Mouse (Mus musculus) heart, embryonic 11.5 days (tissue): ENCODE results near the gene Msi2. TPM values are rescaled to one million over a fixed set of nuclear protein-coding genes. Genes with fewer than 3 reads are reported as not detected.

Experiments used
- ATAC-seq: fragments of 200-750 bp; cut with Nextera tagmentation; replicated peaks from 2 replicates; pipeline ENCODE4 v1.8.0; 2017; ENCODE audit warnings: moderate library complexity; ENCODE audit not compliant: insufficient number of reproducible peaks, low FRiP score, low TSS enrichment
- H3K27ac ChIP-seq: fragments of 300-500 bp; sonication (generic); 2 replicates; pipeline ENCODE4 v1.5.1; 2014; ENCODE audit warnings: mild to moderate bottlenecking, low read depth, low read length
- H3K27me3 ChIP-seq: fragments of 300-500 bp; sonication (generic); 2 replicates; pipeline ENCODE4 v1.6.1; 2014; ENCODE audit warnings: mild to moderate bottlenecking, low read length, mixed read lengths; ENCODE audit not compliant: control insufficient read depth, insufficient read depth
- H3K36me3 ChIP-seq: fragments of 300-500 bp; sonication (generic); 2 replicates; pipeline ENCODE4 v1.6.1; 2014; ENCODE audit warnings: mild to moderate bottlenecking, low read length, moderate library complexity, mixed read lengths; ENCODE audit not compliant: control insufficient read depth, insufficient read depth
- H3K4me1 ChIP-seq: fragments of 300-500 bp; sonication (generic); 2 replicates; pipeline ENCODE4 v1.6.1; 2014; ENCODE audit warnings: low read length; ENCODE audit not compliant: control insufficient read depth, insufficient read depth
- H3K4me2 ChIP-seq: fragments of 300-500 bp; sonication (generic); 2 replicates; pipeline ENCODE4 v1.6.1; 2014; ENCODE audit warnings: mild to moderate bottlenecking, moderate library complexity
- H3K4me3 ChIP-seq: fragments of 300-500 bp; sonication (generic); 2 replicates; pipeline ENCODE4 v1.5.1; 2014; ENCODE audit warnings: low read depth, low read length
- H3K9ac ChIP-seq: fragments of 300-500 bp; sonication (generic); 2 replicates; pipeline ENCODE4 v1.6.1; 2014; ENCODE audit warnings: mild to moderate bottlenecking, low read depth, low read length, moderate library complexity
- H3K9me3 ChIP-seq: fragments of 300-500 bp; sonication (generic); replicated peaks from 2 replicates; pipeline ENCODE4 v1.6.1; 2016; ENCODE audit warnings: low read length; ENCODE audit not compliant: control insufficient read depth
- WGBS: fragments of 180-500 bp; shearing (Covaris S2); extraction: QIAGEN DNeasy Blood & Tissue Kit; methylation state at CpG from one replicate; pipeline ENCODE4 v1.1.7; 2014; ENCODE audit not compliant: insufficient replicate concordance; 5-methylcytosine and 5-hydroxymethylcytosine counted together
- polyA plus RNA-seq: library from polyadenylated mRNA; unstranded; fragments of >200 nt; fragmentation: Nextera tagmentation; extraction: Ambion mirVana; gene quantifications from 2 replicates; pipeline ENCODE4 v1.2.1, GENCODE M21; 2014

Msi2 gene
- polyA plus RNA-seq, 1 experiment from 2014 or later: 18.4 TPM

DNA sequence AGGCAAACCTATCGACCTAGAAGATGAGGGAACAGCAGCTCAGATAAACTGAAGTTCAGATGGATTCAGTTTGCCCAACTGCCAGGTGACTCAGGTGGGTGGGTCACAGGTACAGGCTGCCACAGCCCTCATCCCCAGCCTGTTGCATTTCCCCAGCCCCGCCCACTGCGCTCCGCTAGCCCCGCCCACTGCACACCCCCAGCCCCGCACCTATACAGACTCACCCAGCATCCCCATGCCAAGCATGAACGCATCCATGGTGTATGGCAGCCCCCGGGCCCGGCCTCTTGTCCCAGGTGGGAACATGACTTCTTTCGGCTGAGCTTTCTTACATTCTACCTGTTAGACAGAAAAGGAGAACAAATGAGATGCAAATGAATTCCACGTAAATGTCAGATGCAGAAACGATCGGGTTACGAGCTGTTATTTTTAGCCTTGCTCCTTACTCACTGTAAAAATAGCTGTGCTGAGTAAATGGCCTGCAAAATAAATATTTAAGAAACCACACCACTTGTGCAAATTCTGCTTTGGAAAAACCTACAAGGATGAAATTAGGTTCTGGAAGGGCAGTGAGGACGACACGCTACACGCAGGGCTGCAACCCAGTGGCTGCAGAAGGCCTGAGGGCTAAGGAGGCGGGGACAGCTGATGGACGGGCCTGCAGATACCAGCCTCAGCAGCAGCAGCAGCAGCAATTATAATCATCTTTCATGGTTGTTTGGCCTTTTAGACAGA is 323.8 kb downstream of the Msi2 start:
- WGBS: 57% methylated on average over 19 of the region's 19 CpGs
- Histone ChIP-seq H3K4me1 (peaks cover 21% of the 10 kb centered on the region), H3K9ac (no peak overlapping the region), H3K27ac (peak overlapping the region; percentile 43), H3K4me2 (0 out of 2 replicates have a peak overlapping the region, but pooled peaks have one; percentile 5), H3K4me3 (no peak overlapping the region), H3K9me3 (no peaks in the 10 kb centered on the region), H3K36me3 (no peaks in the 10 kb centered on the region), H3K27me3 (no peaks in the 10 kb centered on the region)
- no peak; the same call in 1 of the 2 replicates for ATAC-seq

DNA sequence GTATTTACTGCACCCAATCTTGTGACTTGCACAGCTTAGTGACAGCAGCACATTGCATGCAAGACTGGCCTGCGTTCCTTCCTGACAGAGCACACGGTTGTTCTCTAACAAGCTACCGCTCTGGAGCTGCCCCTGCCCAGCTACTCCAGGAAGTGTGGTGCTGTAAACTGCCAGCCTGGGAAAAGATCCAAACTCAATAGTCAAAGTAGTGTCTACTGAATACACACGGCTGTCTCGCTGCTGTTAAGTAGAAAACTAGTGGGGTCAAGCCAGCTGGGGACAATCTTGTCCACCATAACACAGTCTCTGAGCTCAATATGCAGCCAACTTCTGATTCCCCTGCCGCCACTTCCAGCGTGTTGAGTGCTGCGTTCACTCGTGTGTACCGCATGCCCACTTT is 325.6 kb downstream of the Msi2 start:
- no peak overlapping the region for H3K4me2 ChIP-seq
- H3K27ac ChIP-seq: no peak overlapping the region
- H3K9me3 ChIP-seq: no peaks in the 10 kb centered on the region
- no peak overlapping the region for H3K4me3 ChIP-seq
- H3K36me3 ChIP-seq: no peaks in the 10 kb centered on the region
- no peaks in the 10 kb centered on the region for H3K27me3 ChIP-seq
- H3K9ac ChIP-seq: no peak overlapping the region
- H3K4me1 ChIP-seq: peaks cover 16% of the 10 kb centered on the region
- WGBS: 90% methylated on average over 10 of the region's 10 CpGs
- no peak for ATAC-seq

DNA sequence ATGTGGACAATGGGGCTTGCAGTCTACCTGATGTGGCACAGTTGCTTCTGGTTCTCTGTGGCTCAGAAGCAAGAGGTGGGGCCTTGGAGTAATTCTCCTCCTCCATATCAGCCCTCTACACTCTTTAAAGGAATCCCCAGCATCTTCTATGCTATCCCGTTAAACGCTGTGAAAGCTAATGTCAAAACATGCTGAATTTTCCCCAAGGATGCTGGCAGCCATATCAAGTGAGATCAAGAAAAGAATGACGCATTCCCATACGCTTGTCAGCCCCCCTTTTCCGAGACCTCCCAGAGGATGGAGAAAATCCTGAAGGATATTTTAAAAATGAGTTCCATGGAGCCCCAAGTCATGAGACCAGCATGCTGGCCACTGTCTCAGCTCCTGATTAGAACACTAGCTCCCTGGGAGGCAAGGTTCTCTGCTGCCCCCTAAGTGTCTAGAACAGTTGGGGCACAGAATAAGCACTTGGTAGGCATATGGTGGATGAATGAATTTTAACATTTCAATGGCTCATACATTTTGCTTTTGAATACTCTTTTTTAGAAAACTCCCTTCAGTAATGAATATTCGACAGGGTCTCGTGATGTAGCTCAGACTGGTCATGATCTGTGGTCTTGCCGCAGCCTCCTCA is 327.0 kb downstream of the Msi2 start:
- no peaks in the 10 kb centered on the region for H3K36me3 ChIP-seq
- WGBS: 88% methylated on average over 8 of the region's 8 CpGs
- H3K4me3 ChIP-seq: no peak overlapping the region
- no peak overlapping the region for H3K4me2 ChIP-seq
- H3K27ac ChIP-seq: no peak overlapping the region
- H3K27me3 ChIP-seq: no peaks in the 10 kb centered on the region
- H3K9me3 ChIP-seq: no peaks in the 10 kb centered on the region
- H3K4me1 ChIP-seq: peaks cover 11% of the 10 kb centered on the region
- H3K9ac ChIP-seq: no peak overlapping the region
- ATAC-seq: no peak

DNA sequence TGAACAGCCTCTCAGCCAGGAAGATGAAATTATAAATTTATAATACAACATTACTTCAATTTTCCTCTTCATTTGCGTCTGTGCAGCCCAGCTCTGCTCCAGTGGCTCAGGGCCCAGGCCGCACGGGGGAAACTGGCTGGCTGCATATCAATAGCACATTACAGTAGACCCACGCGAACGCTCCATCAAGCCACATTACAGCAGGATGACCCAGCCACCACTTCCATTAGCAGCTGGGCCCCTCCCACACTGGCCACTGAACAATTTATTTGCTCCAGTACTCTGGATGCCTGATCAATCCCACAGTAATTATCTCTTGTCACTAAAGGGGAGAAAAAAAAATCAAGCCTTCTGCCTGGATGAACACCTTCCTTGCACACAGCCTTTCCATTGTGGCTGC is 328.8 kb downstream of the Msi2 start:
- no peaks in the 10 kb centered on the region for H3K9me3 ChIP-seq
- H3K4me1 ChIP-seq: no peaks in the 10 kb centered on the region
- no peak for ATAC-seq
- no peak overlapping the region for H3K4me2 ChIP-seq
- no peak overlapping the region for H3K27ac ChIP-seq
- H3K4me3 ChIP-seq: no peak overlapping the region
- no peaks in the 10 kb centered on the region for H3K27me3 ChIP-seq
- WGBS: 95% methylated on average over 6 of the region's 6 CpGs
- H3K9ac ChIP-seq: no peak overlapping the region
- no peaks in the 10 kb centered on the region for H3K36me3 ChIP-seq

DNA sequence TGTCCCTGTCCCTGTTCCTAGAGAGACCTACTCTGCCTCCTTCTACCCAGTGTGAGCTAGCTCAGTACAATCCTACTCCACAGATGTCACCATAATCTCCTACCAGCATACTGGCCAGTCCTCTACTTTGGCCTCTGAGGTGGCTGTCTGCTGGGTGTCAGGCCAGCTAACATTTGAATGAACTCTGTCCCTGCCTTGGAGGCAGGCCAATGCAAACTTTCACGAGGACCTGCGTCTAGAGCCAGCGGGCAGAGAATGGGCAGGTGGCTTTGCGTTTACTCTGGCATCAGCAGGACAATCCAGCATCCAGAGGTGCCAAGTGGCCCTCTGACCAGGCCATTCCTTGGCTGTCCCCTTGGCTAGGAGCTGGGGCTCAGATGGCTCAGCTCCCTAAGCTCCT is 331.4 kb downstream of the Msi2 start:
- Histone ChIP-seq H3K27ac (no peak overlapping the region), H3K36me3 (no peaks in the 10 kb centered on the region), H3K27me3 (no peaks in the 10 kb centered on the region), H3K4me2 (no peak overlapping the region), H3K4me1 (peaks cover 19% of the 10 kb centered on the region), H3K4me3 (no peak overlapping the region), H3K9me3 (no peaks in the 10 kb centered on the region), H3K9ac (no peak overlapping the region)
- ATAC-seq: no peak
- WGBS: 79% methylated on average over 4 of the region's 4 CpGs

DNA sequence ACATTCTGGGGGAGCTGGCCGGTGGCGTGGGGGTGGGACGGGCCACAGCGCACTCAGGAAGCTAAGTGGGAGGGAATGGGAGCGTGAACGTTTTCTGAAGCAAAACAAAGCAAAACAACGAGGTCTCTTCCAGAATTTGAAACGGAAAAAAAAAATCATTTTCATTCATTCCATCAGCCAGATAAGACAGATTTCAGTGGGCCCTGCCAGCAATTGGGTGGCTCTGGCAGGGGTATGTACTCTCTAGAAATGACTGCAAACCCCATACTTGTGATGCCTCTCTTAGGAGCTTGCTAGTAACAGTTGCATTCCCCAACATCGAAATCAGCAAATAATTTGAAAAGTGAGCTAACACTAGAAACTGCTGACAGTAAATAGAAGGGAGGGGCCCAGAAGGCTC is 335.9 kb downstream of the Msi2 start:
- Histone ChIP-seq H3K4me2 (no peak overlapping the region), H3K4me1 (peaks cover 52% of the 10 kb centered on the region), H3K9ac (no peak overlapping the region), H3K4me3 (no peak overlapping the region), H3K9me3 (no peaks in the 10 kb centered on the region), H3K27ac (no peak overlapping the region), H3K27me3 (no peaks in the 10 kb centered on the region), H3K36me3 (no peaks in the 10 kb centered on the region; the same call in 1 of the 2 replicates)
- WGBS: 63% methylated on average over 9 of the region's 9 CpGs
- ATAC-seq: no peak

DNA sequence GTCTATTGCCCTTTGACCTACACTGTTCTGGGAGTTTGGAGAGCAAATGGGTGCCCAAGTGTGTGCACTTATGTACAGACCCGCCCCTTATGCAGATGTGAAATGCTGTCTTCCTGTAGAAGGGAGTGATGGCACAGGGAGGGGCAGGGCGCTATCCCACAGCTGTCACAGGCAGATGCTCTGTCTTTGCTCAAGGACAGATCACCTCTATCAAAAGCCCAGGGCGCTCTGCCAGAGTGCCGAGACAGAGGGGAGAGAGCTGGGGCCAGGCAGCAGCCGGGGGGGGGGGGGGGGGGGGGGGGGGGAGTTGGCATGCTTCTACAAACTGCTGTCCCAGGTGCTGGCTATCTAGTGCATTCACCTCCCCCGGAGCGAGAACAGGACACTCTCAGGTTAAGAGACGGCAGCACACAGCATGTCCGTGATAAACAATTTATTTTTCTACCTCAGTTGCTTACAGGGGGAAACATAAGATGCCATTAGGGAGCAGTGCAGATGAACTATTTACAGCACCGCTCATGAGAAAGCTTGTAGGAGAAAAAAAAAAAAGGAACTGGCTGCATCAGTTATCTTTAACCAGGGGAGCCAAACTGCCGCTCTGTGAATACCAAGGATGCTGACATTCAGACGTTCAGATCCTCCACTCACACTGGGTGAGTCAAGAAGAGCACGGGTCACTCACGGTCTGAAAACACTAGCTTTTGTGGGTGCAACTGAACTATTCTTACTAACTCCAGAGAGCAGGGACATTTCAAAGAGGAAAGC is 337.0 kb downstream of the Msi2 start:
- no peaks in the 10 kb centered on the region for H3K27me3 ChIP-seq
- 0 out of 2 replicates have a peak overlapping the region, but pooled peaks have one; percentile 7 for H3K4me2 ChIP-seq
- H3K4me3 ChIP-seq: no peak overlapping the region
- WGBS: 28% methylated on average over 11 of the region's 14 CpGs
- 0 out of 2 replicates have a peak, but pooled peaks have one; percentile 36 for ATAC-seq
- no peaks in the 10 kb centered on the region for H3K9me3 ChIP-seq
- no peak overlapping the region for H3K9ac ChIP-seq
- H3K27ac ChIP-seq: peak overlapping the region; percentile 24; the same call in 1 of the 2 replicates
- H3K36me3 ChIP-seq: peaks cover 3% of the 10 kb centered on the region; the same call in 1 of the 2 replicates
- H3K4me1 ChIP-seq: peaks cover 56% of the 10 kb centered on the region

DNA sequence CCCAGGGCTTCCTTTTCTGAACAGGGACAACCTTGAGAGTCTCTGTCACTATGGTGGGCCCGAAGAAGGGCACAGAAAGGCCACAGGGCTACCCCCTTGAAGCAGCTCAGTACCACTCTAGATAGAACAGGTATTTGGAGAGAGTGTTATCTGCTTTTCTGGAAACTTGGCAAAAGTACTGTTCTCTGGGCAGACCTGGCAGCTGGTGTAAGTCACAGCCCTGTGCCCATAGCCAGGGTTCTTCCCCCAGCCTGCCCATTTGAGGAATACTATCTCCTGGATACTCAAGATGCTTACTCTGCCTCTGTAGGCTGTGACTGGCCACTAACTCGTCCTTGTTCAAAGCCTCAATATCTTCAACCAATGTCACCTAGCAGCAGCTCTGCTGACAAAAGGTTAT is 338.7 kb downstream of the Msi2 start:
- Histone ChIP-seq H3K27ac (peak overlapping the region; percentile 54), H3K4me2 (no peak overlapping the region), H3K4me3 (no peak overlapping the region), H3K9ac (no peak overlapping the region), H3K4me1 (peaks cover 62% of the 10 kb centered on the region), H3K9me3 (no peaks in the 10 kb centered on the region), H3K27me3 (no peaks in the 10 kb centered on the region), H3K36me3 (peaks cover 3% of the 10 kb centered on the region; the same call in 1 of the 2 replicates)
- ATAC-seq: no peak
- WGBS: 58% methylated on average over 2 of the region's 2 CpGs
